Mouse (Mus musculus): ENCODE results near the gene Tgfbrap1. TPM values are rescaled to one million over a fixed set of nuclear protein-coding genes. Genes with fewer than 3 reads are reported as not detected.

Gene Tgfbrap1
- polyA plus RNA-seq, 1 experiment: 37.8 TPM

DNA sequence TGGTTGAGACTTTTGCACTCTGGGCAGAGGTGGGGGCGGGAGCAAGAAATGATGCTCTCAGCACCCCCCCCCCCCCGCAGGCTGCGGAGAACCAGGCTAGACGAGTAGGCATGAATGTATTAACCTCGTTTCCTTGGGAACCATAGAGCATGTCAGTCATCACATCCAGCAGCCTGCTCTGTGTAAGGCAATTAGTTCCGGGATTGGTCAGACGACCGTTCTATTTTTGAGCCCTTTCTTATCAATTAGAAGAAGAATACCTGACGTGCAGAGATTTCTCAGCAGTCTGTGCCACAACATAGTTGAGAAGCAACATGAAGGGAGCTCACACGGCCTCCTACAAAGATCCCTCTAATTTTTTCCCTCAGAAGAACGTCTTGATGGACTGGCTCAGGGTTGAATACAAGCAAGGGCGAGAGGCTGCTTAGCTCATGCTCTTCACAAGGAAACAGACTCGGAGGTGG is 92.4 kb downstream of the Tgfbrap1 start:
- 6% methylated on average over 13 of the region's 13 CpGs for WGBS
- no peak overlapping the region for H3K4me3 ChIP-seq (replicated peaks; ENCODE audit: insufficient read depth, low read depth, low read length)
- DNase-seq: peak; percentile 4 to 7
- H3K4me1 ChIP-seq (ENCODE audit: control insufficient read depth, insufficient read depth, low read length): no peaks in the 10 kb centered on the region
- TF ChIP-seq POLR2A (IDR thresholded peaks at IDR 0.05; ENCODE audit: borderline replicate concordance, insufficient read depth, low read length) (no peak), CTCF (IDR thresholded peaks at IDR 0.05; ENCODE audit: borderline replicate concordance, insufficient read depth, low read depth, low read length) (no peak)
- no peaks in the 10 kb centered on the region for H3K27me3 ChIP-seq (ENCODE audit: control insufficient read depth, insufficient read depth, low read length)
- H3K27ac ChIP-seq (ENCODE audit: insufficient read depth, low read length): no peak overlapping the region

Other genes with a start within 250 kb of the Tgfbrap1 start
- 57.7 and 58.8 TPM in 2 replicates for gene Mrps9, start 247.4 kb downstream of the Tgfbrap1 start, polyA plus RNA-seq (2012; rRNA removed)
- 5.8 and 6.6 TPM in 2 replicates for gene Gpr45, start 145.8 kb downstream of the Tgfbrap1 start, polyA plus RNA-seq (2012; rRNA removed)
- gene AI597479, start 73 bp upstream of the Tgfbrap1 start, polyA plus RNA-seq (2012; rRNA removed): 25.8 and 26.5 TPM in 2 replicates
- 5.5 and 6.2 TPM in 2 replicates for gene Fhl2, start 98.3 kb upstream of the Tgfbrap1 start, polyA plus RNA-seq (2012; rRNA removed)